Mouse (Mus musculus) regulatory T cell (primary cell): Measurements from ENCODE around the gene Gas2.

ENCODE experiments used
- in situ Hi-C: fragments of 300-600 bp; cut with MboI, MseI; formaldehyde crosslinking; loops from one replicate; pipeline ENCODE4 v1.15.1; 2025; ENCODE audit warnings: high pct_unique_total_duplicates

Gas2 gene

DNA sequence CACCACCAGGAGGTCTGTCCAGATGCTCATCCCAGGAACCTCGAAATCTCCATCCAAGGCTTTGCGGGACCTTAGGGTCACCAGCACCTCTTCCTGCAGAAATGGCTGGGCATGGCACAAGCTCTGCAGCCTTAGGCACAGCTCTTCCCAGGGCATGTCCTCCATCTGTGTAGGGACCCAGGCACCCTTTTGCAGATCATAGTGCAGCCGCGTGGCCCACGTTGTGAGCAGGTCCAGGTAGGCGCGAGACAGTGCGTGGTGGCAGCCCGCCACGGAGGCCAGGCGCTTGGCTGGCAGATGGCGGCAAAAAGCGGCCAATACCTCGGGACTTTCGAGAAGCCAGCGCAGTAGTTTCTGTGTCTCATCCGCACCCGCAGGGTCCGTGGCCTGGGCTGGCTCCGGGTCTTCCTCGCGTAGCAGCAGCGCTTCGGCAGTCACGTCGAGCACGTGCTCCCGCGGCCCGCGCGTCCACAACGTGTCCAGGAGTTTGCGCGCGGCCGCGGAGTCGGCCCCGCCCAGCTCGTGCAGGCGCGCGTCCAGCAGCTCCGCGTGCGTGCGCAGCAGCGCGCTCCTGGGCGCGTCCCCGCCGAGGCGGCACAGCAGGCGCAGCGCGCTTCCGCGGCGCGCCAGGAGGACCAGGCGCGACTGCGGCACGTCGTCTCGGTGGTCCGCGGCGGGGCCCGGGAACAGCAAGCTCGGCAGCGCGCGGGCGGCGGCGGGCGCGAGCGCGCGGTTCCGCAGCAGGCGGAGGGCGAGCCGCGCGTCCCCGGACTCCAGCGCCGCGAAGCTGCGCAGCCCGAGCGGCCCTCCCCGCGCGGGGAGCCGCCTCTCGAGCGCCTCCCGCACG, at the start of gene Gas2:
Gas2 (plus strand) TSS at position 766 of the 847 bp plus-strand sequence.
- in situ Hi-C loops = no loop called here

- in situ Hi-C loops = no loop called here
Observed at GRCm38 (mm10) chr7:51815473-51816282, 46.1 kb upstream of the Gas2 start.

GRCm38 (mm10) chr7:51816283-51816839, 45.5 kb upstream of the Gas2 start:
- in situ Hi-C loops = no loop called here

GRCm38 (mm10) chr7:51818251-51818974, 43.4 kb upstream of the Gas2 start:
- in situ Hi-C loops = no loop called here

DNA sequence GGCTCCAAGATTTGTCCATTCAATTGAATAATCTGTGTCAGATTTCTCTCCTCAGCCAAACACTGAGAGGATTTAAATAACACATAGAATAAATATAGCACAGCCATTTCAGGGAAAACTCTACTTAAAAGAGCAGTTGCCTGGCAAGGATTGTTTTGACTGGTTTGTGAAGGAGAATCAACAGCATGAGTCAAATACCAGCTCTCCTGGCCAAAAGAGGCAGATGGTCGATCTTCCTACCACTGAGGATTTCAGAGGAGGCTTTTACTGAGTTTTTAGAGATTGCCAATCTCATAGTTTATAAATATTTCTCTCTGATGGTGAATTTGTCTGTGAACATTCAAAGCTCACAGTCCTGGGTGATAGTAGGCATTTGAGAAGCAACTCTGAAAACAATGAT, 41.9 kb upstream of the Gas2 start:
- in situ Hi-C loops = no loop called here

DNA sequence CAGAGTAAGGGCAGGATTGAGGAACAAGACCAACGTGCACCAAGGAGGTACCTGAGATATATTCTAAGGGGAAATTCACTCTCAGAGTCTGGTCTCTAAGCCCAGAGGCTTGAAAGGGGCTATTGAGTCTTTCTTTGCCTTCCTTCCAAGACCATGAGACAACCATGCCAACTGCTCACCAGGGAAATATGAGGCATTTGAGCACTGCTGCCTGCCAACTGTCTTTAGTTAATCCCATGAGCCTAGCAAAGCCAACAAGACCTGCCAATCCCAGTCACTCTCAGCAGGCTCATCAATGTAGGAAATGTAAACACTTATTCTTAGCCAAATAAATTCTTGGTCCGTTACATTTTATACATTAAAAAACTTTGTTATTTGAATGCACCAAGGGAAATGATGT, 40.3 kb upstream of the Gas2 start:
- in situ Hi-C loops = no loop called here

DNA sequence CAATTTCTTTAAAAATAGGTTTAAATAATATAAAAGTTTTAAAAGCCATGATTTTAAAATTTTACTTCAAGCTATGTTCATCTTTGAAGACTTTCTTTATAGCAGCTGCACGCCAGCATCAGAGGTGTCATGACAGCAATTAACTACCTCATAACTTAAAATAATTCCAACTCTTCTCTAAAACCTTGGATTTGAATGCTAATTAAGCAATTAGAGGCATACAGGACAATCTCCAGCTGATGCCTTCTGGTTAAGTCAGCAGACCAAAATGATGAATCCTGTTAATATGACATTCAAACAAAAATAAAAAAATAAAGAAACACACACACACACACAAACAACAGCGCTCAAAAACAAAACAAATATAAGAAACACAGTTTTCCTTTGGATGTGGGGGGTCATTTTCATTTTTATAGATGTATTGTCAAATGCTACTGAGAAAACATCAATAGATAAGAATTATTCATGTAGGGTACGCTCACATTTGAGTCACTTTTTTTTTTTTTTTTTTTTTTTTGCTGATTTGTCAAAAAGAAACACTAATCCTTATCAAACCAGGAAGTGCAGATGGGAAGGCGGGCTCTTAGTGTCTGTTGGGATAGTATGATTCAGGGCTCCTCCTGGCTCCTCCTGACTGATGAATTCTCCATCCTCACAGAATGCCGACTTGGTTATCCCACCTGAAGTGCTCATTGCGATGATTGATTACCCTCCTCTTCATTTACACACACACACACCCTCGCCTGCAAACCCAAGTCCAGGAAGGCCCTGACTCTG, 38.1 kb upstream of the Gas2 start:
- in situ Hi-C loops = no loop called here

GRCm38 (mm10) chr7:51831917-51832316, 29.9 kb upstream of the Gas2 start:
- in situ Hi-C loops = no loop called here

DNA sequence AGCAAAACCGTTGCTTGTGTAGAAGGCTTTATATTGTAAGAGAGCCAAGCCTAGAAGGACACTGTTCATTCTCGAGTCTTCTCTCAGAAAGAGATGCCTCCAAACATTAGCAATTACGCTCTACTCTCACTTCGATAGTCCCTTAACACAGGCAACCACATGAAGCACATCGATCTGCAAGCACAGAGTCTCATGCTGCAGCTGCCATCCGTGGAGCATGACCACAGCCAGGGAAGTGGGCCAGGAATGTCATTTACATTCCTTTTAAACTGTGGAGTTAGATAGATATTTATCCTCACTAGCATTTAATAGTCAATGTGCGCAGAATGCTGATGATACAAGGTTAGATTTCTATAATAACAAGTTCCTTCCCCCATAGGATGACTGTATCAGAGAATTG, 21.3 kb upstream of the Gas2 start:
- in situ Hi-C loops = no loop called here

GRCm38 (mm10) chr7:51850877-51851276, 10.9 kb upstream of the Gas2 start:
- in situ Hi-C loops = no loop called here

GRCm38 (mm10) chr7:51851890-51852507, 9.8 kb upstream of the Gas2 start:
- in situ Hi-C loops = no loop called here

DNA sequence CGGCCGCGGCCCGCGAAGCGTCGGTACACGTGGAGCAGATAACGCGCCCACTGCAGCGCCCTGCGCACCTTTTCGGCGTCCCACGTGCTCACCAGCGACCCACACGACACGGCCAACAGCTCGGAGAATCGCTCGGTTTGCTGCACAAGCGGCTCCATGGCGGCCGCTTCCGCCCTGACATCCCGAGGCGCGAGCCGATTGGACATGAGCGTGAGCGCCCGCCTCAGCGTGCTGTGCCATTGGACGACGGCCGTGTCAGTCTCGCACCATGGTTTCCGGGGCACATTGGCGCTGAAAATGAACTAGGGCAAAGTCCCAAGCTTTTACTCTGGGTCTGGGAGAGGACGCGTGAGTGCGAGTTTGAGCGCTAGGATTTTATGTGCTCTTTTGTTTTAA, 280 bp downstream of the Gas2 start, which contains the start of gene Fancf:
Fancf (minus strand) TSS at position 171 of the 396 bp plus-strand sequence.
- in situ Hi-C loops = no loop called here

GRCm38 (mm10) chr7:51862842-51863241, 1.0 kb downstream of the Gas2 start:
- in situ Hi-C loops = no loop called here

- in situ Hi-C loops = no loop called here
Observed at GRCm38 (mm10) chr7:51865336-51865735, 3.5 kb downstream of the Gas2 start.

GRCm38 (mm10) chr7:51867983-51868382, 6.2 kb downstream of the Gas2 start:
- in situ Hi-C loops = no loop called here

DNA sequence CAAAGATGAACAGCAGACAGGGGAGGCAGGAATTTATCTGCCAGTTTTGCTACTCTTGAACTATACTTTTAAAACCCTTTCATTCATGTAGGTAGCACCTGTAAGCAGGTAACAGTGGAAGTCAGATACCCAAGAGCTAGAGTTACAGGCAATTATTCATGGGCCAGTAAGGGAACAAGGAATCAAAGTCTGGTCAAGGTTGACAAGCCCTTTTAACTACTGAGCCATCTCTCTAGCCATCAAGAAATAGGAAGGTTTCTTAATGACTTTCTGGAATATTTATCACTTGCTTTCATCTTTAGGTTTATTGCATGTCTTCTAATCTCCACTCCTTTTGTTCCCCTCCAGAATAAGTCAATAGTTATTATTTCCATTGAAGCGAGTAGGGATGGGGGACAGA, 10.2 kb downstream of the Gas2 start:
- in situ Hi-C loops = no loop called here

DNA sequence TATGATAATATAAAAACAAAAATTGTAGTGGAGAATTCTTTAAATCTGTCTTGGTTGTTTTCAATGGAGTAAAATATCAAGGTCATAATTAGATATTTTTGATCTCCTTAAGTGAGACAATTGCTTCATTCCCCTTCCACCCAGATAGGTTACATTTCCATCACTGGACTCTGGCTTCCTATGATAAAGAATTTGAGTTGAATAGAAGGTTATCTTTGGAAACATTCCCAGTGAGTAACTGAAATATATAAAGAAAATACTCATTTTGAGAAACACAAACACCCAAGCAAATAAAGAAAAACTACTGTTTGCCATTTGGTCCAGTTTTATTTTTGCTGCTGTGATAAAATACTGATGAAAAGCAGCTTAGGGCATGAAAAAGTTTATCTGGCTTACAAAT, 10.8 kb downstream of the Gas2 start:
- in situ Hi-C loops = no loop called here

DNA sequence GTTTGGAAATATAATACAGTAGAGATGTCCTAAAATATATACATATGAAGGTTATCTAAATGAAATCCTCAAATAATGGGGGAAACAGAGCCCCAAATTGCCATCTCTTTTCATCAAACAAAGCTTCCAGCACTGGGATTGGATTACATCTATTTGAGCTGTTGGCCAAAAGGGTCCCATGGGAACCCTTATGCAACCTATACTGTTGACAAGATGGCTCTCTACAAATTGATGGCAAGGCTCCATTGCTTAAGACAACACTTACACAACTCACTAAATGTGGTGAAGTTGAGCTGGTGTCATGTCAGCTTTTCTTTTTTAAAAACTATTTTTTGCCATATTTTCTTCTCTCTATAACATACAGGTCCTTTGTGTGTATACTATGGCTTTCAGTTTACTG, 14.5 kb downstream of the Gas2 start:
- in situ Hi-C loops = no loop called here

- in situ Hi-C loops = no loop called here
Observed at GRCm38 (mm10) chr7:51878730-51879129, 16.9 kb downstream of the Gas2 start.

GRCm38 (mm10) chr7:51879136-51879723, 17.4 kb downstream of the Gas2 start:
- in situ Hi-C loops = no loop called here
